Mouse (Mus musculus) megakaryocyte, embryonic 14.5 days (primary cell): Measurements from ENCODE around the gene Dgkd. TPM values are rescaled to one million over a fixed set of nuclear protein-coding genes. Genes with fewer than 3 reads are reported as not detected.
A peak's percentile ranks its signal among the peaks of the same experiment; 100 is the strongest.

Source experiments
- H3K27me3 ChIP-seq: replicated peaks from 2 replicates; pipeline ENCODE3; 2012; ENCODE audit warnings: inconsistent platforms
- H3K36me3 ChIP-seq: replicated peaks from 2 replicates; pipeline ENCODE3; 2012; ENCODE audit warnings: low read length, inconsistent platforms, mixed read lengths
- H3K4me1 ChIP-seq: 2 replicates; pipeline ENCODE4 v1.6.1; 2012; ENCODE audit warnings: inconsistent platforms
- H3K4me3 ChIP-seq: replicated peaks from 2 replicates; pipeline ENCODE3; 2012; ENCODE audit warnings: moderate library complexity, mild to moderate bottlenecking, inconsistent platforms
- H3K9me3 ChIP-seq: 2 replicates; pipeline ENCODE4 v1.6.1; 2012; ENCODE audit warnings: inconsistent platforms
- FLI1 ChIP-seq: IDR thresholded peaks from 2 replicates; pipeline ENCODE4 v1.6.1; 2012; ENCODE audit warnings: low read length, inconsistent platforms, mixed read lengths
- GATA1 ChIP-seq: IDR thresholded peaks from 3 replicates; pipeline ENCODE4 v1.6.1; 2012; ENCODE audit warnings: mixed read lengths, low read length, inconsistent platforms, borderline replicate concordance
- polyA plus RNA-seq: library from polyadenylated mRNA; stranded (reverse); fragments of >175 nt; gene quantifications from 2 replicates; pipeline ENCODE4 v1.2.3, GENCODE M21; 2012; ENCODE audit warnings: low replicate concordance; ENCODE audit not compliant: insufficient read depth

Dgkd gene
- polyA plus RNA-seq, 1 experiment = 24.3 TPM

GRCm38 (mm10) chr1:87847475-87848168, 5.5 kb upstream of the Dgkd start:
- no peak for TF ChIP-seq GATA1
- no peak for TF ChIP-seq FLI1
- peaks cover 10% of the 10 kb centered on the region; the same call in 1 of the 2 replicates for H3K9me3 ChIP-seq
- H3K4me3 ChIP-seq = no peak overlapping the region
- no peaks in the 10 kb centered on the region for H3K27me3 ChIP-seq
- H3K36me3 ChIP-seq = peaks cover 20% of the 10 kb centered on the region
- peaks cover 62% of the 10 kb centered on the region for H3K4me1 ChIP-seq

- Histone ChIP-seq H3K27me3 (no peaks in the 10 kb centered on the region), H3K9me3 (peaks cover 10% of the 10 kb centered on the region; the same call in 1 of the 2 replicates), H3K4me3 (no peak overlapping the region), H3K4me1 (peaks cover 65% of the 10 kb centered on the region), H3K36me3 (peaks cover 20% of the 10 kb centered on the region)
- no peak for TF ChIP-seq FLI1
These were observed 4.7 kb upstream of the Dgkd start for GRCm38 (mm10) chr1:87848237-87848996.

- Histone ChIP-seq H3K27me3 (no peaks in the 10 kb centered on the region), H3K9me3 (peaks cover 10% of the 10 kb centered on the region; the same call in 1 of the 2 replicates), H3K36me3 (peaks cover 20% of the 10 kb centered on the region), H3K4me3 (no peak overlapping the region), H3K4me1 (peaks cover 65% of the 10 kb centered on the region)
- no peak for TF ChIP-seq GATA1
- TF ChIP-seq FLI1 = no peak
These were observed 3.8 kb upstream of the Dgkd start for GRCm38 (mm10) chr1:87849278-87849677.

- H3K4me3 ChIP-seq = no peak overlapping the region
- TF ChIP-seq FLI1 = no peak
- TF ChIP-seq GATA1 = no peak
- peaks cover 8% of the 10 kb centered on the region for H3K36me3 ChIP-seq
- peaks cover 3% of the 10 kb centered on the region; the same call in 1 of the 2 replicates for H3K9me3 ChIP-seq
- H3K27me3 ChIP-seq = no peaks in the 10 kb centered on the region
- H3K4me1 ChIP-seq = peaks cover 81% of the 10 kb centered on the region
These were observed 1.7 kb upstream of the Dgkd start for GRCm38 (mm10) chr1:87851344-87851743.

- Histone ChIP-seq H3K4me3 (peak overlapping the region; percentile 100), H3K4me1 (peaks cover 82% of the 10 kb centered on the region)
These were observed 851 bp upstream of the Dgkd start for GRCm38 (mm10) chr1:87852081-87852790.

GRCm38 (mm10) chr1:87853601-87854361, 694 bp downstream of the Dgkd start:
- peak overlapping the region; percentile 100 for H3K4me3 ChIP-seq
- H3K27me3 ChIP-seq = no peaks in the 10 kb centered on the region
- no peaks in the 10 kb centered on the region for H3K9me3 ChIP-seq
- peaks cover 16% of the 10 kb centered on the region for H3K36me3 ChIP-seq
- no peak for TF ChIP-seq FLI1
- TF ChIP-seq GATA1 = no peak
- H3K4me1 ChIP-seq = peaks cover 82% of the 10 kb centered on the region

More at GRCm38 (mm10) chr1:87852081-87852790, 851 bp upstream of the Dgkd start:
- H3K9me3 ChIP-seq = no peaks in the 10 kb centered on the region
- peaks cover 3% of the 10 kb centered on the region for H3K36me3 ChIP-seq
- TF ChIP-seq GATA1 (no peak), FLI1 (no peak)
- H3K27me3 ChIP-seq = no peaks in the 10 kb centered on the region

GRCm38 (mm10) chr1:87854411-87854810, 1.3 kb downstream of the Dgkd start:
- Histone ChIP-seq H3K36me3 (peaks cover 19% of the 10 kb centered on the region), H3K4me3 (peak overlapping the region; percentile 100), H3K27me3 (no peaks in the 10 kb centered on the region), H3K4me1 (peaks cover 82% of the 10 kb centered on the region), H3K9me3 (no peaks in the 10 kb centered on the region)
- TF ChIP-seq FLI1 (no peak), GATA1 (no peak)

GRCm38 (mm10) chr1:87854851-87855251, 1.8 kb downstream of the Dgkd start:
- peaks cover 82% of the 10 kb centered on the region for H3K4me1 ChIP-seq
- H3K36me3 ChIP-seq = peaks cover 19% of the 10 kb centered on the region
- peak overlapping the region; percentile 100 for H3K4me3 ChIP-seq

GRCm38 (mm10) chr1:87855522-87855921, 2.4 kb downstream of the Dgkd start:
- peaks cover 80% of the 10 kb centered on the region for H3K4me1 ChIP-seq

More at GRCm38 (mm10) chr1:87854851-87855251, 1.8 kb downstream of the Dgkd start:
- TF ChIP-seq FLI1 (no peak), GATA1 (no peak)
- Histone ChIP-seq H3K9me3 (no peaks in the 10 kb centered on the region), H3K27me3 (no peaks in the 10 kb centered on the region)

More at GRCm38 (mm10) chr1:87855522-87855921, 2.4 kb downstream of the Dgkd start:
- TF ChIP-seq GATA1 = no peak
- TF ChIP-seq FLI1 = no peak
- Histone ChIP-seq H3K27me3 (no peaks in the 10 kb centered on the region), H3K36me3 (peaks cover 22% of the 10 kb centered on the region), H3K9me3 (no peaks in the 10 kb centered on the region), H3K4me3 (peak overlapping the region; percentile 100)
